In the genomic region with DNA sequence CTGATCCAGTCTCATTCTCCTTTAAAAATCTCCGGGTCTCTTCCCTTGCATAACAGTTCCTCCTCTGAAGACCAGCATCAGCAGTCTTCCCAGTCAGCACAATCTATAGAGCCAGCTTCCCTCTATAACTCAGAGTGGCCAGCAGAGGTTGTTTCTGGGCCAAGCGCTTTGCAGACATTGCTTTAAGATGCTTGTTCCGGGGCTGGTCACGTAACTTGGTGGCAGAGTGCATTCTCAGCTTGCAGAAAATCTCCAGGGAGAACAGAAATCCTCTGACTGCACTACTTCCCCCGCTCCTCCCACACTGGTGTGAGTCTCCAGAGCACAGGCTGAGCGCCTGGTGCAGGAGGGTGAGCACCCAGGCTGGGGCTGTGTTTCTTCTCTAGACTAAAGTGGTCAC, we compare ENCODE assay signal across 8 mouse cellular contexts.
DNase-seq lines count a peak whose midpoint lies in the region; ATAC-seq lines count a peak whose summit lies in the region.

No protein-coding gene starts in this region.

- H3K9me3 ChIP-seq in limb, embryonic 11.5 days (ENCODE audit: control insufficient read depth, low read length), result no peaks in the 10 kb centered on the region
- no peaks in the 10 kb centered on the region for H3K9me3 ChIP-seq in limb, embryonic 10.5 days (replicated peaks)

- 62% methylated on average over 6 of the region's 6 CpGs for WGBS in limb, embryonic 11.5 days
- 76% methylated on average over 6 of the region's 6 CpGs for WGBS in limb, embryonic 10.5 days

- H3K36me3 ChIP-seq in limb, embryonic 11.5 days (ENCODE audit: control insufficient read depth, insufficient read depth, low read length), result no peaks in the 10 kb centered on the region
- H3K36me3 ChIP-seq in limb, embryonic 10.5 days, result no peaks in the 10 kb centered on the region

- ATAC-seq in limb, embryonic 11.5 days (ENCODE audit: insufficient number of reproducible peaks, low FRiP score, low TSS enrichment, low read depth), result no peak
- peak; percentile 30 for ATAC-seq in granulocyte monocyte progenitor cell, adult 5-6 weeks (replicated peaks; ENCODE audit: poor library complexity, severe bottlenecking)

- no peak overlapping the region for H3K27ac ChIP-seq in limb, embryonic 11.5 days (replicated peaks; ENCODE audit: low read depth, low read length)
- H3K27ac ChIP-seq in limb, embryonic 10.5 days, result no peak overlapping the region

- peak; percentile 22 for DNase-seq in limb, embryonic 11.5 days (ENCODE audit: low spot score)
- no peak for DNase-seq in limb, embryonic 10.5 days (ENCODE audit: low spot score)
- peak; percentile 21 to 26 for DNase-seq in cerebellum, postnatal 25 days
- DNase-seq in kidney, postnatal 25 days, result peak; percentile 2 to 37
- peak; percentile 30 for DNase-seq in mesoderm, embryonic 11.5 days (ENCODE audit: low read depth, low spot score)
- DNase-seq in spleen, postnatal 14 days (ENCODE audit: low spot score in 2 of 2), result no peak
- no peak for DNase-seq in spleen, postnatal 36 days (ENCODE audit: low spot score in 2 of 2)

- no peak overlapping the region for H3K4me3 ChIP-seq in limb, embryonic 11.5 days (ENCODE audit: low read depth, low read length)
- H3K4me3 ChIP-seq in limb, embryonic 10.5 days, result no peak overlapping the region

- H3K4me2 ChIP-seq in limb, embryonic 11.5 days (ENCODE audit: low read depth, severe bottlenecking), result no peak overlapping the region

- H3K9ac ChIP-seq in limb, embryonic 11.5 days (ENCODE audit: low read length), result no peak overlapping the region

- no peaks in the 10 kb centered on the region for H3K27me3 ChIP-seq in limb, embryonic 11.5 days (ENCODE audit: control insufficient read depth, insufficient read depth, low read length)
- no peaks in the 10 kb centered on the region for H3K27me3 ChIP-seq in limb, embryonic 10.5 days (ENCODE audit: low read depth, poor library complexity, severe bottlenecking)

- no peaks in the 10 kb centered on the region for H3K4me1 ChIP-seq in limb, embryonic 11.5 days (ENCODE audit: control insufficient read depth, insufficient read depth, low read length)
- H3K4me1 ChIP-seq in limb, embryonic 10.5 days, result 0 out of 2 replicates have a peak, but pooled peaks cover 4% of the 10 kb centered on the region

Comparison
In these comparisons a context has a peak if more than half of its experiments do, and no peak if none do; other contexts are left out.
1. DNase-seq: peak in limb, embryonic 11.5 days (single experiment), cerebellum, postnatal 25 days (2 of 2), kidney, postnatal 25 days (2 of 2) and mesoderm, embryonic 11.5 days (single experiment); none in limb, embryonic 10.5 days (single experiment), spleen, postnatal 14 days (0 of 2) and spleen, postnatal 36 days (0 of 2).